Mouse (Mus musculus) retina, adult 2 months (tissue): ENCODE results near the gene Fcer1g.
"Not testable (repeated sequence)": the region's sequence is repeated elsewhere in the genome, so short reads cannot be mapped to it uniquely, and the experiment has no call there.

ENCODE experiments used
- DNase-seq: peaks from one replicate; pipeline ENCODE4 v3.0.0-alpha.2; 2012; ENCODE audit warnings: low read depth, low spot score

Gene Fcer1g

DNA sequence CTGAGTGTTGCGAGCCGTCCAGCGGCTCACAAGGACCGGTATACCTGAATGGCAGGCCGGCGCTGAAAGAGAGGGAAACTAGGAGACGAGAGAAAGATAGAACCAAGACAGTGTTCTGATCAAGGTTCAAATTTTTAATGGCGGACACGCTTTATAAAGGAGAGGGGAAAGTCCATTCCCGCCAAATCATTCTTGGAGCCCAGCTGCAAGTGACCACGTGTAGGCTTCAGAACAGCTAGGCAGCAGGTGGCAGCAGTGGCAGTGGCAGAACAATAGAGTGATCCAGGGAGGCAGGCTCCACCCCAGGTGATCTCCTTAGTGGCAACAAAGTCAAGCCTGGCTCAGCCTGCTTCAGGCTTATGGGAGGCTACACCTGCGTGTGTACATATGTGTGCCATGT, 7.8 kb upstream of the Fcer1g start:
- DNase-seq, result not testable (repeated sequence)

GRCm38 (mm10) chr1:171240911-171241310, 6.7 kb upstream of the Fcer1g start:
- DNase-seq, result no peak

DNA sequence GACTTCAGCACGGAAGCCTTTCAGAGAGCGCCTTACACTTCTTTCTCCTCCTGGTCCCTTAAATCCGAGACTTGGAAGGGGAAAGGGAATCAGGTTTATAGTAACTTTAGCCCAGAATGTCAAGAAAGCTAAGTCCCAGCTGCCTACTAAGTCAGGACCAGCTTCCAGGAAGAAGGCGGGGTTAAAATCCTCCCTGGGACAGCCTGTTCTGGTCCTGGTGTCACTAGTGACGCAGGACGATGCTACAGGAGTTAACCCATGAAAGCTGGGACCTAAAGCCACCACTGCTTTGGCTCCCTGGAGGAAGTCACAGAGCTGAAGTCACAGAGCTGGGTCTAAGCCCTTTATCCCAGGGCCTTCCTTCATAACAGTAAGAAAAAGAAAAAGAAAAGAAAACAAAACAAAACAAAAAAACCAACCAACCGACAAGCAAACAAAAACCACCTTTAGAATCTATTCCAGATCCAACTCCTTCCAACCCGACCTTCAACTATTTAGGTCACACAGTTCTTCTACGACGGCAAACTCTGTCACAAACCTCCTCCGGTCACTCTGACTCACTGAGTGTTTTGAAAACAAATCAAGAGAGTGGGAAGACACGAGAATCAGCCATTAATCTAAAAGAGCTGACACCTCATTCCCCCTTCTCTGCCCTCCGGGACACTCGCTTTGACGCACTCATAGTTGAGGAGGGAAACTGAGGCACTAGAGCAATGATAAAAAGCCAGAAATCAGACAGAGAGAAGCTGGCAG, 6.0 kb upstream of the Fcer1g start:
- DNase-seq, result no peak

DNA sequence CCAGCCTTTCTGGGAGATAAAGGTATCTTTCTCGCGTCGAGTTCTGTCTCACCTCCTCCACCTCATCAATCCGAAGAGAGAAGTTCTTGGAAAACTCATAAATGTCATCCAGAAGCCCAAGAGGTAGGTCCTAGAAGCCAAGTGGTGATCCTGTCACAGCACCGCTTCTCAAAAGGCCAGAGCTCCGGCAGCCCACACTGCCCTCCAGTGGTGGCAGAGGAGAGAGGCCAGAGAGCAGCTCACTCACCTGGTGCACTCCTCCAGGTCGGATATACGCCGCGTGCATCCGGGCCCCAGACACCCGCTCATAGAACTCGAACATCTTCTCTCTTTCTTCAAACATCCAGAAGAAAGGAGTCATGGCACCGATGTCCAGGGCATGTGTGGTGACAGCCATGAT, 4.3 kb upstream of the Fcer1g start:
- peak; percentile 62 for DNase-seq

DNA sequence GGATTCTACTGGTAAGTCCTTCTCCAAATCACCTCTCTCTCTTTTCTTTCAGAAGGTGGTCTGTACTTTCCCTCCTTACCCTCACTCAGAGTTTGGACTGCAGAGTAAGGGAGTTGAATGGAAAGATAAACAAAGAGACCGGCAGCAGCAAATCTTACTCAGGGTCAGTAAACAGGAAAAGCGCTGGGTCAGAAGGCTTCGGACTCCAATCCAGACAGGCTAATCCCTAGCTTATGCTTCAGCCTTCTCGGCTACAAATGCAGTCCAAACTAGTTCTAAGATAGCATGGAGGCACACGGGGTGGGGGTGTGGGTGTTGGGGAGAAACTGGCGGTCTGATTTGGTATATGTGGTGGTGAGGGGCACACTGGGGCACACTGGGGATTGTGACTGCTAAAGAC, 3.3 kb upstream of the Fcer1g start:
- DNase-seq, result peak; percentile 61

- no peak for DNase-seq
These were observed 1.6 kb upstream of the Fcer1g start for GRCm38 (mm10) chr1:171235791-171236190.

DNA sequence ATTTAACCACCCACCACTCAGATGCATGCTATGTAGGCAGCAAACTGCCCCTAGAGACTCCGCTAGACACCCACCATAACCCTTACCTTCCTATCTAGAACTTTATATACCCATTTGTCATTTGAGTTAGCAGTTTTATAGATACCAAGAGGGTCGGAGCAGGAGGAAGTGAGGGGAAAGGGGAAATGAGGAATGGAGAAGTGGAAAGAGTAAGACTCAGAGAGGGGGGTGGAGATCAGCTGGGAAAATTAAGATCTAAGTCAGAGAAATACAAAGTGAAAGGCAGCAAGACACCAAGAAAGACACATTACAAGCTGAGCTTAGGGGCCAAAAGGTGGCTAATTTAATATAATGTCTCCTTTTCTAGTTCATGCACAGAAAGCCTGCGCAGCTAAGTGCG, 373 bp upstream of the Fcer1g start:
- no peak for DNase-seq

GRCm38 (mm10) chr1:171232800-171233730, 1.1 kb downstream of the Fcer1g start:
- DNase-seq, result no peak

- DNase-seq, result no peak
These were observed 1.8 kb downstream of the Fcer1g start for GRCm38 (mm10) chr1:171232348-171232747.

DNA sequence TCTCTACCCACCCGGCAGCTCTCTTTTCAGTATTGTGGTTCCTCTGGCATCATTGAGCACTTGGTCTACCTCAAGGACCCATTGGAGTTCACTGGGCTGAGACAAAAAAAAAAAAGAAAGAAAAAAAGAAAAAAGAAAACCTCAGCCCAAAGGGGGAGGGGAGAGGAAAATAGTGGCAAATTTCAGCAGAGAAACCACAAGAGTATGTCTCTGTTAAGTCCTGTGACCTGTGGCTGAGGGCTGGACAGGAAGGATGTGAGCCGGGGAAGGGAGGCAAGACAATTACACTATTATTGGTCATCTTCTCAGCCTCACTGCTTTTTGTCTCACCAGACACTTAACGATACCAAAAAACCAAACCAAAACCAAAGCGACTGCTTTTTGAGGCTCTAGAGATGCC, 2.3 kb downstream of the Fcer1g start:
- no peak for DNase-seq

- no peak for DNase-seq
These were observed 4.0 kb downstream of the Fcer1g start for GRCm38 (mm10) chr1:171230215-171230614.

DNA sequence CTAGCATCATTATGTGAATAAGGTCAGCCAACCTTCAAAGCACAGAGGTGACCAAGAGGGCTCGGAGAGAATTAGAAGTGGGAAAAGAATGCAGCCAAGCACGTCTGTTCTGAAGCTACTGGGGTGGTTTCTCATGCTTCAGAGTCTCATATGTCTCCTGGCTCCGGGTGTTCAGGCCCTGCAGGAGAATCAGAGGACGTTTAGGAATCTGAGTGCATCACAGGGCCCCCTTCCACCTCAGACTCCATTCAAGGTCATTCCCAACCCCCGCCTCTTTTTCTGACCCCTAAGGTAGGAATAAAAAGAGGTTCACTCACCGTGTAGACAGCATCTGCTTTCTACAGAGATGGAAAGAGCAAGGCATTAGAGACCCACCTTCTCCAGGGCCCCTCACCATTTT, 4.4 kb downstream of the Fcer1g start:
- DNase-seq, result no peak

DNA sequence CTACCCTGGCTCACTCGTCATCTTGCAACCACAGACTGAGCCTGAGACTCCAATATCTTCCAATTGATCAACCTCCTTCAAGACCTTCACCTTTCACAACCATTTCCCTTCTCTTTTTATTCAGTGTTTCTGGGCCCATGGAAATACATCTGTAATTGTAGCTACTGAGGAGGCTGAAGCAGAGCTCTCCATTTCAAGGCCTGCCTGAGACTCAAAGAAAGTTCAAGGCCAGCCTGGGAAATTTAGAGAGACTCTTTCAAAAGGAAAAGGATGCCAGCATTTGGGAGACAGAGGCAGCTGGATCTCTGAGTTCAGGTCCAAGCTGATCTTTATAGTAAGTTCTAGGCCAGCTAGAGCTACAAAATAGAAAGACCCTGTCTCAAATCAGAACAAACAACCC, 6.3 kb downstream of the Fcer1g start:
- DNase-seq, result no peak

DNA sequence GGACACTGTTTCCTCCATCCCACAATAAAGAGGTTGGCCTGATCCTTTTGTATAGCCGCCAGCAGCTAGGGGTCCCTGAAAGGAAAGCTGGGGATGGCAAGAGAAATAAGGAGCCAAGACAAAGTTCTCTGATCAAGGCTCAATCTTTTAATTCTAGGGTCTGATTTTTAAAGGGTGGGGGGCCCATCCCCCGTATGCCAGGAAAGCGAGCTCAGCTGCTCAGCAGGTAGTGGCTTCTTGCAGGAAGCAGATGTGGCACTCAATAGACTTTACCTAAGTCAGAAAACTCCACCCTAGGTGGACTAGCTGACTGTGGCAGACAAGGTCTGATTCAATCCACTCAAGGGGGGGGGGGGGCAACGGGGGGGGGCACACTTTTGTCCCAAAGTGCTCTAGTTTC, 7.4 kb downstream of the Fcer1g start:
- no peak for DNase-seq

GRCm38 (mm10) chr1:171224857-171225256, 9.3 kb downstream of the Fcer1g start, which contains the start of gene Apoa2:
Apoa2 (plus strand) TSS chr1:171225054.
- DNase-seq, result no peak

DNA sequence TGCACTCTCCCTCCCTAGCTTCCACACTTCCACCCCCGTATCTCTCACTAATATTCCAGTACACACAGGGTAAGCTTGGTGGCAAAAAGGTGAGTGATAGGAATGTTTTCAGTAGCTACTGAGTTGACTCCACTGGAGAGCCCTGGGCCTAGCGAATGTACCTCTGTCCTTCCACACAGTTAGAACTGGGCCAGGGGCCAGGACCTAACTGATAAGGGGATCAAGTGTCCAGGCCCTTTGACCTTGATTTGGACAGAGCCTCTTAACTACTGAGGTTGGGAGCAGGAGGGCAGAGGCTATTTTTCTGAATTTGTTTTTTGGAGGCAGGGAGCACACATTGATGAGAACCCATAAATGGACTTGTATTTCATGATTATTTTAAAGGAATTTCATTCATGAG, 10.4 kb downstream of the Fcer1g start:
- no peak for DNase-seq

DNA sequence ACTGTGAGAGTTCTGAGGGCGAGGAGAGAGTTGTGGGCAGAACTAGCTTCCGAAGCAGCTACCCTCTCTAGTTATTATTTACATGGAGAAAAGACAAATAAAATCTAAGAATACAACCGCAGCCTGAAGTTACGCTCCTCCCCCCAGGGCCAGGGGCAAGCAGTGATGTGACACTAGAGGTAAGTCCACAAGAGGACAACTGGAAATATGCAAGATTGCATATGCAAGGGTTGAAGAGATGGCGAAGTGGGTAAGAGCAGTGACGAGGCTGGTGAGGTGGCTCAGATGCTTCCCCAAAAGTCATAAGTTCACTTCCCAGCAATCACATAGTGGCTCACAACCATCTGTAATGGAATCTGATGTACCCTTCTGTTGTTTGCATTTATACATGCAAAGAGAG, 11.0 kb downstream of the Fcer1g start:
- no peak for DNase-seq

DNA sequence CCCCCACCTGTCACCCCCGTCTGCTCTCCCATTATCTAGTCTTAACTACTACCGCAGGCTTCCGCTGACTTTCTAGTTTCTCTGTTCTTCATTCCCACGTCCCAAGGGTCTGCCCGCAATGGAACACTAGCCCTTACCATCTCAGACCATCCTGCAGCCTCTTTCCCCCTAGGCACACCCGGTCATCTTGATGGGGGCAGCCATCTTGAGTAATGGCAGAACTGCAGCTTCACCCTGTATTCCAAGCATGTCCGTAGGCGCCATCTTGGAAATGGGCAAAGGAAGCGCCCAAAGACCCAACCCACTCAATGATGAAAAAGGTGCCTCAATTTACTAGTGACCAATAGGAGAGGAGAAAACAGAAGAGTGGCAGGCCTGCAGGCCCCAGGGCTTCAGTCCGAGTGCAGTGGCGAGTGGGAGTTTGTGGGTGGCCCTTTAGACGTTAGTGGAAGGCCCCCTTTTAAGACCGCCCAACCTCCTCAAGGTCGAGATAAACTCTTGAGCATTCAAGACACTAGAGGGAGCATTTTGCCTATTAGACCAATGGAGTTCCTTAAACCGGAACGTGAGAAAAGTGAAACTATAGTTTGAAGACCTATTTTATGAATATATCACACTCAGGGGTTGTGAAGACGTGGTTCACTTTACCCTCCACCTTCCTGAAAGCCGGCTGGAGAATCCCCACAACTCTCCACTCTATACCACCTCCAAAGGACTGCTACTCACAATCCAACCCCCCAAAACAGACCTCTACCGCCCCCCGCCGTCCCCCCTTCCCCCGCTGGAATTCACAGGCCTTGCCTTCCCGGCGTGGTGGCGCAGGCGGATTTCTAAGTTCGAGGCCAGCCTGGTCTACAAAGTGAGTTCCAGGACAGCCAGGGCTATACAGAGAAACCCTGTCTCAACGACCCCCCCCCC, 11.7 kb downstream of the Fcer1g start, which contains the start of gene Tomm40l:
Gene Tomm40l (minus strand): TSS at position 277 of the 918 bp plus-strand sequence.
- DNase-seq, result peak; percentile 94

DNA sequence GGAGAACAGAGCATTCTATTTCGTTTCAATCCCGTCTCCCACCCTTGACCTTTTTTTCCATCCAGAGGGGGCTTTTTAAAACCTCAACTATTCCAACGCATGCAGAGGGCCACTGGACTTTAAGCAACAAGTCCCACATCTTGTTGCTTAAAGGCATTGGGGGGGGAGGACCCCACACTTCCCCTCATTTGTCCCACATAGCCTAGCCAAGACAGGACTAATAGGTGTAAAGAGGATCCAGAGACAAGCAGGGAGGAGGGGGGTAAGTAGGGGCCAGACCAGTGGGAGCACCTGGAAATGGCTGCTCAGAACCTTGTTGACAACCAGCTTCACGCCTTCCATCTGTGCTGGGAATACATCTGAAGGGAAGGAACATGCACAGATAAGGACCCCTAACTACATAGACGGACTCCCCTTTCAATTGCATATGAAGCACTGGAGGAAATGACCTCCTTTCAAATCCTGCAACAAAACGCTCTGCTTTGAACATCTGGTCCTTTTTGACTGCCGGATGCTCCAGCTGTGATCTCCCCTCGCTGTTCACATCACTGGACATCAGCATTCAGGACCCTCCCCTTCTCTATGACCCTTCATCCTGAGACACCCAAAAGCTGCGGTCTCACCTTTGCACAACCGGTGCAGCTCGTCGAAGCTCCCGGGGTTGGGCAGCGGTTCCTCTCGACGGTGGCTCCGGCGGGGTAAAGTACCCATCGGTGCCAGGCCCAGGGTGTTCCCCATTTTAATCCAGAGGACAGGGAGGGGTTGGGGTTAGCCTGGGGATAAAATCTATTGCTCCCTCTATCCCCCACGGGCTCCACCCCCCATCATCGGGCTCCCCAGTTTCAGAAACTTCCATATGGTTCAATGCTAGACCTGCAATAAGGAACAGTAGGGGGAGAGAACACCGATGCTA, 12.6 kb downstream of the Fcer1g start:
- DNase-seq, result no peak

- peak; percentile 73 for DNase-seq
These were observed 13.3 kb downstream of the Fcer1g start for GRCm38 (mm10) chr1:171220871-171221270.
